Mouse (Mus musculus) kidney, postnatal 0 days (tissue): ENCODE results near the gene Dcaf6. TPM values are rescaled to one million over a fixed set of nuclear protein-coding genes. Genes with fewer than 3 reads are reported as not detected.

Experiments
- ATAC-seq: fragments of 200-750 bp; cut with Nextera tagmentation; replicated peaks from 2 replicates; pipeline ENCODE4 v1.8.0; 2017; ENCODE audit warnings: low read depth, moderate number of reproducible peaks, moderate TSS enrichment, moderate library complexity; ENCODE audit not compliant: low FRiP score
- DNase-seq: peaks from one replicate; pipeline ENCODE4 v3.0.0-alpha.2; 2016; ENCODE audit warnings: low spot score
- H3K27ac ChIP-seq: fragments of 300-500 bp; sonication (generic); 2 replicates; pipeline ENCODE4 v1.5.1; 2014; ENCODE audit warnings: mild to moderate bottlenecking
- H3K27me3 ChIP-seq: fragments of 300-500 bp; sonication (generic); 2 replicates; pipeline ENCODE4 v1.6.1; 2014; ENCODE audit warnings: low read length, mixed read lengths; ENCODE audit not compliant: insufficient read depth
- H3K36me3 ChIP-seq: fragments of 300-500 bp; sonication (generic); 2 replicates; pipeline ENCODE4 v1.6.1; 2014; ENCODE audit warnings: low read length, mixed read lengths; ENCODE audit not compliant: insufficient read depth
- H3K4me1 ChIP-seq: fragments of 300-500 bp; sonication (generic); replicated peaks from 2 replicates; pipeline ENCODE4 v1.6.1; 2014; ENCODE audit warnings: antibody characterized with exemption, low read length, mixed read lengths; ENCODE audit not compliant: insufficient read depth
- H3K4me2 ChIP-seq: fragments of 300-500 bp; sonication (generic); 2 replicates; pipeline ENCODE4 v1.6.1; 2014; ENCODE audit warnings: mild to moderate bottlenecking, low read length, moderate library complexity, mixed read lengths
- H3K4me3 ChIP-seq: fragments of 300-500 bp; sonication (generic); replicated peaks from 2 replicates; pipeline ENCODE4 v1.5.1; 2014; ENCODE audit warnings: low read depth, low read length
- H3K9ac ChIP-seq: fragments of 300-500 bp; sonication (generic); 2 replicates; pipeline ENCODE4 v1.6.1; 2014; ENCODE audit warnings: low read depth, low read length
- H3K9me3 ChIP-seq: fragments of 300-500 bp; sonication (generic); replicated peaks from 2 replicates; pipeline ENCODE4 v1.6.1; 2016; ENCODE audit warnings: low read length, inconsistent platforms, mixed read lengths
- CTCF ChIP-seq: IDR thresholded peaks from 2 replicates; pipeline ENCODE4 v1.5.1; 2016; ENCODE audit warnings: antibody characterized with exemption, low read depth, mild to moderate bottlenecking, moderate library complexity
- WGBS: fragments of 180-500 bp; shearing (Covaris S2); extraction: QIAGEN DNeasy Blood & Tissue Kit; methylation state at CpG from one replicate; pipeline ENCODE4 v1.1.7; 2014; 5-methylcytosine and 5-hydroxymethylcytosine counted together
- polyA plus RNA-seq: library from polyadenylated mRNA; unstranded; fragments of >200 nt; fragmentation: Nextera tagmentation; extraction: Ambion mirVana; gene quantifications from 2 replicates; pipeline ENCODE4 v1.2.1, GENCODE M21; 2015

Dcaf6 gene
- polyA plus RNA-seq, 1 experiment from 2014 or later: 20.6 TPM

- DNase-seq (peak; percentile 100), ATAC-seq (peak; percentile 97)
- Histone ChIP-seq H3K9me3 (no peaks in the 10 kb centered on the region), H3K4me1 (no peaks in the 10 kb centered on the region), H3K27ac (peak overlapping the region; percentile 99), H3K36me3 (no peaks in the 10 kb centered on the region), H3K9ac (peak overlapping the region; percentile 92), H3K4me3 (peak overlapping the region; percentile 99), H3K27me3 (no peaks in the 10 kb centered on the region), H3K4me2 (peak overlapping the region; percentile 74)
- WGBS: 2% methylated on average over 41 of the region's 41 CpGs
- peak; percentile 56 for TF ChIP-seq CTCF
These were observed 614 bp upstream of the Dcaf6 start for GRCm38 (mm10) chr1:165460801-165461377.

DNA sequence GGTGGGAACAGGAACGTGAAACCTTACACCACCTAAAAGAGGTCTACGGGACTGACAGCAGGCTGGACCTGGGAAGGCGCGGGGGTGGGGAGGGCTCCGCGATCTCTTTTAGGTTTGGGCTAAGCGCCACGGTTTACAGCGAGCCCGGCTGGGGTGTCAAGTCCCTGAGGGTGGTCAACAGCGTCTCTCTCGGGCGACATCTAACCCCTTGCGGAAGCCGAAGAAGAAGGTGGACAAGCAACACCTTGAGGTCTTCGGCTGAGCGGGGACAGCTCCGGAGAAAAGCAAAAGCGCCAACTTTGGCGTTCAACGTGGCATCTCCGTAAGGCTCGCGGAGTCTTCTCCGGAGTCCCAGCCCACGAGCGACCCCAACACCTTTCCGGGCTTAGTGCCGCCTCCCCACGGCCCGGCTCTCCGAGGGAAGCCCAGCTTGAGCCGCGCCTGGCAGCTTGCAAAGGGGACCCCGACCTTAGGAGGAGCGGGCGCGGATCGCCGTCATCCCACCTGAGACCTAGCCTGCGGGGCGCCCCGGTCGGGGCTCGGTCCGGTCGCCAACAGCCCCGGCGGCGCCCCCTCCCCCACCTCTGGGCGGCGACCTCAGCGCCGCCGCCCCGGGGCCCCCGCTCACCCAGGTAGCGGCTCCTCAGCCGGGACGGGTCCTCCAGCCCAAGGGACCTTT lies 633 bp downstream of the Dcaf6 start:
- Histone ChIP-seq H3K27me3 (no peaks in the 10 kb centered on the region), H3K4me1 (no peaks in the 10 kb centered on the region), H3K4me3 (peak overlapping the region; percentile 99), H3K9me3 (no peaks in the 10 kb centered on the region), H3K4me2 (peak overlapping the region; percentile 80), H3K36me3 (no peaks in the 10 kb centered on the region), H3K9ac (peak overlapping the region; percentile 92), H3K27ac (peak overlapping the region; percentile 99)
- no peak for TF ChIP-seq CTCF
- under 1% methylated on average over 58 of the region's 60 CpGs for WGBS
- ATAC-seq (no peak), DNase-seq (peak; percentile 69)

- H3K4me3 ChIP-seq: peak overlapping the region; percentile 99
- H3K27me3 ChIP-seq: no peaks in the 10 kb centered on the region
- peak overlapping the region; percentile 92 for H3K9ac ChIP-seq
- H3K4me1 ChIP-seq: no peaks in the 10 kb centered on the region
- peak overlapping the region; percentile 80 for H3K4me2 ChIP-seq
- H3K27ac ChIP-seq: peak overlapping the region; percentile 99; the same call in 1 of the 2 replicates
- ATAC-seq: no peak
- H3K36me3 ChIP-seq: no peaks in the 10 kb centered on the region
- 13% methylated on average over 7 of the region's 7 CpGs for WGBS
- no peak for TF ChIP-seq CTCF
- H3K9me3 ChIP-seq: no peaks in the 10 kb centered on the region
- no peak for DNase-seq
These were observed 1.2 kb downstream of the Dcaf6 start for GRCm38 (mm10) chr1:165459041-165459502.

DNA sequence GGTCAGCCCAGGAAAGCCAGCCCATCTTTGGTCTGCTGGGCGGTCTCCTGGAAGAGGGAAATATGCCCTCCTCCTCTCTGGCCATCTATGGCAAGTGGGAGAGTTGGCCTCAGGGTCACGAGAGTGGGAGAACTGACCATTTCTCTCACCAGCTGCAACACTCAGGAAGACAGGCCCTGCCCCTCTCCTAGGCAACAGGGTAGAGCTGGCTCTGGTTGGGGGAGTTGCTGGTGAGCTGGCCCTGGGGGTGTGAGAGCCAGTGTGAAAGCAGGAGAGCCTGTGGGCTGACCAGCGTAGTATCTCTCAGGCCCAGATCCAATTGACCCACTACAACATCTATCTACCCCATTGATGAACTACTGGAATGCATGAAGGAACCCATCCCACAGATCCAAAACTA lies 18.6 kb downstream of the Dcaf6 start:
- Histone ChIP-seq H3K36me3 (no peaks in the 10 kb centered on the region), H3K9me3 (no peaks in the 10 kb centered on the region), H3K9ac (no peak overlapping the region), H3K27me3 (no peaks in the 10 kb centered on the region), H3K27ac (no peak overlapping the region), H3K4me3 (no peak overlapping the region), H3K4me1 (no peaks in the 10 kb centered on the region; the same call in 1 of the 2 replicates), H3K4me2 (no peak overlapping the region)
- peak; percentile 24 for DNase-seq
- 71% methylated on average over 3 of the region's 3 CpGs for WGBS
- no peak for TF ChIP-seq CTCF
- ATAC-seq: peak; percentile 59

DNA sequence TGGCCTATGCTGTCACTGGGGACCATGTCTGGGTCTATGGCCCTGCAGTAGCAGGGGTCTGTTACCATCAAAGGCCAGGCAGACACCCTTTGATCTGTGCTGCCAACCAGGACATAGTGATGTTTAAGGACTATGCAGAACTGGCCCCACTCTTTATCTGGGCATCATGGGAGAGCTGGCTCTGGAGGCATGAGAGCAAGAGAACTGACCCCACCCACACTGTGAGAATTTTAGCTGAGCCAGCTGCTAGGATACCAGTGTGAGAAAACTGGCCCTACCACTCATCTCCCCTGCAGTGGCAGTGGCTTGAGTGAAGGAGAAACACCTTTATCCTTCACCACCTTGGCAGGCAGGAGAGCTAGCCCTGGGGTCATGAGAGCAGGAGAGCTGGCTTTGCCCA lies 19.1 kb downstream of the Dcaf6 start:
- Histone ChIP-seq H3K4me2 (no peak overlapping the region), H3K27me3 (no peaks in the 10 kb centered on the region), H3K9me3 (no peaks in the 10 kb centered on the region), H3K4me3 (no peak overlapping the region), H3K9ac (no peak overlapping the region), H3K27ac (no peak overlapping the region), H3K36me3 (no peaks in the 10 kb centered on the region), H3K4me1 (no peaks in the 10 kb centered on the region; the same call in 1 of the 2 replicates)
- ATAC-seq: no peak
- DNase-seq: no peak
- TF ChIP-seq CTCF: no peak

- no peak overlapping the region for H3K27ac ChIP-seq
- 63% methylated on average over 3 of the region's 3 CpGs for WGBS
- no peaks in the 10 kb centered on the region for H3K9me3 ChIP-seq
- H3K27me3 ChIP-seq: no peaks in the 10 kb centered on the region
- no peaks in the 10 kb centered on the region for H3K36me3 ChIP-seq
- H3K4me1 ChIP-seq: no peaks in the 10 kb centered on the region; the same call in 1 of the 2 replicates
- DNase-seq (no peak), ATAC-seq (peak; percentile 33; the same call in 1 of the 2 replicates)
- H3K9ac ChIP-seq: no peak overlapping the region
- TF ChIP-seq CTCF: no peak
- no peak overlapping the region for H3K4me2 ChIP-seq
- H3K4me3 ChIP-seq: no peak overlapping the region
These were observed 19.5 kb downstream of the Dcaf6 start for GRCm38 (mm10) chr1:165440788-165441187.
